Mouse (Mus musculus) stomach, postnatal 0 days (tissue): ENCODE results near the gene Pex5l. TPM values are rescaled to one million over a fixed set of nuclear protein-coding genes. Genes with fewer than 3 reads are reported as not detected.

Source experiments
- ATAC-seq: fragments of 200-750 bp; cut with Nextera tagmentation; 2 replicates; pipeline ENCODE4 v1.8.0; 2017; ENCODE audit not compliant: low FRiP score, low TSS enrichment
- DNase-seq: peaks from one replicate; pipeline ENCODE4 v3.0.0-alpha.2; 2016; ENCODE audit warnings: low spot score
- H3K27ac ChIP-seq: fragments of 300-500 bp; sonication (generic); replicated peaks from 2 replicates; pipeline ENCODE4 v1.5.1; 2014; ENCODE audit warnings: mild to moderate bottlenecking, control low read depth
- H3K27me3 ChIP-seq: fragments of 300-500 bp; sonication (generic); 2 replicates; pipeline ENCODE4 v1.6.1; 2014; ENCODE audit warnings: low read length; ENCODE audit not compliant: control insufficient read depth, insufficient read depth
- H3K36me3 ChIP-seq: fragments of 300-500 bp; sonication (generic); 2 replicates; pipeline ENCODE4 v1.6.1; 2014; ENCODE audit warnings: low read length, mixed read lengths; ENCODE audit not compliant: control insufficient read depth, insufficient read depth
- H3K4me1 ChIP-seq: fragments of 300-500 bp; sonication (generic); replicated peaks from 2 replicates; pipeline ENCODE4 v1.6.1; 2014; ENCODE audit warnings: antibody characterized with exemption; ENCODE audit not compliant: control insufficient read depth, insufficient read depth
- H3K4me2 ChIP-seq: fragments of 300-500 bp; sonication (generic); replicated peaks from 2 replicates; pipeline ENCODE4 v1.6.1; 2014; ENCODE audit warnings: low read depth, mild to moderate bottlenecking, control low read depth, moderate library complexity
- H3K4me3 ChIP-seq: fragments of 300-500 bp; sonication (generic); 2 replicates; pipeline ENCODE4 v1.5.1; 2014; ENCODE audit warnings: low read depth, low read length, control low read depth
- H3K9ac ChIP-seq: fragments of 300-500 bp; sonication (generic); 2 replicates; pipeline ENCODE4 v1.6.1; 2014; ENCODE audit warnings: mild to moderate bottlenecking, low read length, control low read depth, mixed read lengths
- H3K9me3 ChIP-seq: fragments of 300-500 bp; sonication (generic); 2 replicates; pipeline ENCODE4 v1.6.1; 2016; ENCODE audit warnings: low read length; ENCODE audit not compliant: control insufficient read depth
- CTCF ChIP-seq: IDR thresholded peaks from 2 replicates; pipeline ENCODE4 v1.5.1; 2016; ENCODE audit warnings: antibody characterized with exemption, low read depth, mild to moderate bottlenecking, moderate library complexity
- EP300 ChIP-seq: optimal IDR thresholded peaks from 2 replicates; pipeline ENCODE3; 2016; ENCODE audit warnings: antibody characterized with exemption
- WGBS: fragments of 180-500 bp; shearing (Covaris S2); extraction: QIAGEN DNeasy Blood & Tissue Kit; methylation state at CpG from one replicate; pipeline ENCODE4 v1.1.7; 2014; 5-methylcytosine and 5-hydroxymethylcytosine counted together
- polyA plus RNA-seq: library from polyadenylated mRNA; unstranded; fragments of >200 nt; fragmentation: Nextera tagmentation; extraction: Ambion mirVana; gene quantifications from 2 replicates; pipeline ENCODE4 v1.2.1, GENCODE M21; 2015

Pex5l gene
- polyA plus RNA-seq, 1 experiment from 2014 or later: 0.61 TPM

- H3K36me3 ChIP-seq: no peaks in the 10 kb centered on the region
- H3K27me3 ChIP-seq: no peaks in the 10 kb centered on the region
- no peak overlapping the region for H3K4me3 ChIP-seq
- no peak overlapping the region for H3K4me2 ChIP-seq
- no peak overlapping the region for H3K9ac ChIP-seq
- 43% methylated on average over 5 of the region's 5 CpGs for WGBS
- no peak overlapping the region for H3K27ac ChIP-seq
- ATAC-seq: no peak
- TF ChIP-seq CTCF: no peak
- TF ChIP-seq EP300: no peak
- H3K9me3 ChIP-seq: no peaks in the 10 kb centered on the region
- no peaks in the 10 kb centered on the region for H3K4me1 ChIP-seq
- no peak for DNase-seq
Measured at GRCm38 (mm10) chr3:33024566-33024965, 118.5 kb downstream of the Pex5l start.

- no peak overlapping the region for H3K9ac ChIP-seq
- no peaks in the 10 kb centered on the region for H3K9me3 ChIP-seq
- no peak for DNase-seq
- no peak overlapping the region for H3K4me3 ChIP-seq
- 58% methylated on average over 4 of the region's 4 CpGs for WGBS
- no peaks in the 10 kb centered on the region for H3K27me3 ChIP-seq
- H3K4me2 ChIP-seq: no peak overlapping the region
- no peak for TF ChIP-seq EP300
- TF ChIP-seq CTCF: no peak
- no peak overlapping the region for H3K27ac ChIP-seq
- no peak for ATAC-seq
- no peaks in the 10 kb centered on the region for H3K4me1 ChIP-seq
- H3K36me3 ChIP-seq: no peaks in the 10 kb centered on the region
Measured at GRCm38 (mm10) chr3:33003901-33004300, 139.1 kb downstream of the Pex5l start.

- no peaks in the 10 kb centered on the region for H3K27me3 ChIP-seq
- H3K4me1 ChIP-seq: no peaks in the 10 kb centered on the region
- DNase-seq (no peak), ATAC-seq (no peak)
- no peak overlapping the region for H3K4me3 ChIP-seq
- no peak overlapping the region for H3K4me2 ChIP-seq
- no peaks in the 10 kb centered on the region for H3K36me3 ChIP-seq
- 75% methylated on average over 3 of the region's 3 CpGs for WGBS
- no peak overlapping the region for H3K9ac ChIP-seq
- TF ChIP-seq CTCF (no peak), EP300 (no peak)
- H3K27ac ChIP-seq: no peak overlapping the region
- no peaks in the 10 kb centered on the region for H3K9me3 ChIP-seq
Measured at GRCm38 (mm10) chr3:33001769-33002168, 141.3 kb downstream of the Pex5l start.

GRCm38 (mm10) chr3:33000383-33001015 is 142.5 kb downstream of the Pex5l start:
- WGBS: 87% methylated on average over 8 of the region's 8 CpGs
- ATAC-seq (no peak), DNase-seq (no peak)
- Histone ChIP-seq H3K4me2 (no peak overlapping the region), H3K4me3 (no peak overlapping the region), H3K27me3 (no peaks in the 10 kb centered on the region), H3K27ac (no peak overlapping the region), H3K9me3 (no peaks in the 10 kb centered on the region), H3K4me1 (no peaks in the 10 kb centered on the region), H3K36me3 (no peaks in the 10 kb centered on the region), H3K9ac (no peak overlapping the region)
- TF ChIP-seq EP300 (no peak), CTCF (no peak)

- 71% methylated on average over 12 of the region's 12 CpGs for WGBS
- no peak for DNase-seq
- TF ChIP-seq EP300: no peak
- TF ChIP-seq CTCF: no peak
- no peak overlapping the region for H3K9ac ChIP-seq
- H3K4me1 ChIP-seq: no peaks in the 10 kb centered on the region
- no peak overlapping the region for H3K4me2 ChIP-seq
- H3K27me3 ChIP-seq: no peaks in the 10 kb centered on the region
- no peaks in the 10 kb centered on the region for H3K9me3 ChIP-seq
- no peak overlapping the region for H3K4me3 ChIP-seq
- H3K27ac ChIP-seq: no peak overlapping the region
- no peaks in the 10 kb centered on the region for H3K36me3 ChIP-seq
- ATAC-seq: no peak
Measured at GRCm38 (mm10) chr3:32991713-32992575, 151.1 kb downstream of the Pex5l start.

GRCm38 (mm10) chr3:32987806-32988205 is 155.2 kb downstream of the Pex5l start:
- ATAC-seq: no peak
- Histone ChIP-seq H3K9me3 (no peaks in the 10 kb centered on the region), H3K4me2 (no peak overlapping the region), H3K27me3 (no peaks in the 10 kb centered on the region), H3K36me3 (no peaks in the 10 kb centered on the region), H3K4me3 (no peak overlapping the region), H3K9ac (no peak overlapping the region), H3K27ac (no peak overlapping the region), H3K4me1 (no peaks in the 10 kb centered on the region)
- TF ChIP-seq CTCF: no peak
- TF ChIP-seq EP300: no peak
- DNase-seq: no peak
- 64% methylated on average over 5 of the region's 5 CpGs for WGBS
